Mouse (Mus musculus) CD4-positive, CD25-positive, alpha-beta regulatory T cell, adult 9 weeks (primary cell): ENCODE data around the gene Mup2. TPM values are rescaled to one million over a fixed set of nuclear protein-coding genes. Genes with fewer than 3 reads are reported as not detected.

ENCODE experiments used
- polyA plus RNA-seq: library from polyadenylated mRNA; unstranded; fragments of 100-300 nt; shearing (Covaris generic); gene quantifications from one replicate; pipeline ENCODE4 v1.2.1, GENCODE M21; 2017

Mup2 gene
- 0.35 TPM for polyA plus RNA-seq

GRCm38 (mm10) chr4:60154189-60154588 is at the start of gene Mup2:
Gene Mup2, minus strand, starts transcription at chr4:60154289.

Other genes with a start within 250 kb of the Mup2 start
- 0.12 TPM for gene Slc46a2, start 239.2 kb downstream of the Mup2 start, polyA plus RNA-seq
- gene Mup4, start 193.6 kb downstream of the Mup2 start, polyA plus RNA-seq: not detected
- not detected for gene Mup6, start 190.0 kb downstream of the Mup2 start, polyA plus RNA-seq
- gene Mup7, start 83.8 kb downstream of the Mup2 start, polyA plus RNA-seq: not detected
- gene Mup8, start 68.3 kb upstream of the Mup2 start, polyA plus RNA-seq: not detected